Mouse (Mus musculus) small intestine, adult 2 months (tissue): ENCODE measurements around the gene B4galt7. TPM values are rescaled to one million over a fixed set of nuclear protein-coding genes. Genes with fewer than 3 reads are reported as not detected.

ENCODE experiments used
- H3K27ac ChIP-seq: fragments of 200-500 bp; 2 replicates; pipeline ENCODE4 v1.5.1; 2012; ENCODE audit warnings: low read depth, low read length, control low read depth, inconsistent platforms; ENCODE audit not compliant: insufficient read depth
- H3K27me3 ChIP-seq: fragments of 200-500 bp; 2 replicates; pipeline ENCODE4 v1.6.1; 2012; ENCODE audit warnings: mild to moderate bottlenecking, moderate library complexity, low read length, inconsistent platforms; ENCODE audit not compliant: control insufficient read depth, insufficient read depth
- H3K36me3 ChIP-seq: fragments of 200-500 bp; 2 replicates; pipeline ENCODE4 v1.6.1; 2012; ENCODE audit warnings: mild to moderate bottlenecking, low read length, control low read depth, inconsistent platforms; ENCODE audit not compliant: control insufficient read depth, insufficient read depth
- H3K4me1 ChIP-seq: fragments of 200-500 bp; 2 replicates; pipeline ENCODE4 v1.6.1; 2012; ENCODE audit warnings: low read length, inconsistent platforms, mixed read lengths; ENCODE audit not compliant: control insufficient read depth, insufficient read depth, insufficient read length
- H3K4me3 ChIP-seq: fragments of 200-500 bp; 2 replicates; pipeline ENCODE4 v1.5.1; 2012; ENCODE audit warnings: low read depth, mild to moderate bottlenecking, control low read depth, inconsistent platforms, low read length, moderate library complexity
- CTCF ChIP-seq: fragments of 200-500 bp; IDR thresholded peaks from 2 replicates; pipeline ENCODE4 v1.5.1; 2012; ENCODE audit warnings: low read depth, mild to moderate bottlenecking, control low read depth, inconsistent platforms, low read length, moderate library complexity, mixed read lengths; ENCODE audit not compliant: insufficient replicate concordance, insufficient read length; ENCODE audit errors: extremely low read depth
- POLR2A ChIP-seq: fragments of 200-500 bp; IDR thresholded peaks from 2 replicates; pipeline ENCODE4 v1.6.1; 2012; ENCODE audit warnings: low read depth, mild to moderate bottlenecking, control low read depth, inconsistent platforms, low read length, moderate library complexity
- WGBS: fragments of 180-500 bp; shearing (Covaris S2); methylation state at CpG from one replicate; pipeline ENCODE4 v1.1.7; 2018; 5-methylcytosine and 5-hydroxymethylcytosine counted together
- polyA plus RNA-seq: library from polyadenylated mRNA; depleted of rRNA; stranded (reverse); fragments of >200 nt; gene quantifications from 2 replicates; pipeline ENCODE4 v1.2.3, GENCODE M21; 2012

B4galt7 gene
- polyA plus RNA-seq, 1 experiment: 16.7 TPM

- no peaks in the 10 kb centered on the region for H3K27me3 ChIP-seq
- peaks cover 23% of the 10 kb centered on the region for H3K36me3 ChIP-seq
- 7% methylated on average over 3 of the region's 3 CpGs for WGBS
- H3K27ac ChIP-seq: no peak overlapping the region
- no peaks in the 10 kb centered on the region; the same call in 1 of the 2 replicates for H3K4me1 ChIP-seq
- TF ChIP-seq POLR2A: no peak
- peak; percentile 80; the same call in 1 of the 2 replicates for TF ChIP-seq CTCF
- no peak overlapping the region for H3K4me3 ChIP-seq
Observed at GRCm38 (mm10) chr13:55601611-55602010, 1.9 kb downstream of the B4galt7 start.

DNA sequence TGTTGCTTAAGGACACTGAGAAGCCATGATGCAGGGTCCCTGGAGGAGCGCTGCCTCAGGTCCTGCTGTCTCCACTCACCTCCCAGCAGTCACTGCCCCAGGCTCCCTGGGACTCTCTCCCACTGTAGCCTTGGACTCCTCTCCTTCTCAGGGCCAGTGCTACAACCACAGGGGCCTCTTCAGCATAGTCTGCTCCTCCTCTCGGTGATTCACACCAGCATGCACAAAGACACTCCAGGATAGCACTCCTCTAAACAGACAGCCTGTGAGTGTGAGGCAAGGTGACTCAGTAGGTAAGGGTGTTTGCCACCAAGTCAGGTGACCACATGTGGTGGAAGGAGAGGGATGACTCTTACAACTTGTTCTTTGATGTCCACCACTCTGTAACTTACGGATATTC, 4.9 kb downstream of the B4galt7 start:
- 97% methylated on average over 3 of the region's 3 CpGs for WGBS
- no peak overlapping the region for H3K27ac ChIP-seq
- no peaks in the 10 kb centered on the region; the same call in 1 of the 2 replicates for H3K4me1 ChIP-seq
- H3K36me3 ChIP-seq: peaks cover 31% of the 10 kb centered on the region
- no peaks in the 10 kb centered on the region for H3K27me3 ChIP-seq
- TF ChIP-seq CTCF (no peak), POLR2A (no peak)
- no peak overlapping the region for H3K4me3 ChIP-seq

DNA sequence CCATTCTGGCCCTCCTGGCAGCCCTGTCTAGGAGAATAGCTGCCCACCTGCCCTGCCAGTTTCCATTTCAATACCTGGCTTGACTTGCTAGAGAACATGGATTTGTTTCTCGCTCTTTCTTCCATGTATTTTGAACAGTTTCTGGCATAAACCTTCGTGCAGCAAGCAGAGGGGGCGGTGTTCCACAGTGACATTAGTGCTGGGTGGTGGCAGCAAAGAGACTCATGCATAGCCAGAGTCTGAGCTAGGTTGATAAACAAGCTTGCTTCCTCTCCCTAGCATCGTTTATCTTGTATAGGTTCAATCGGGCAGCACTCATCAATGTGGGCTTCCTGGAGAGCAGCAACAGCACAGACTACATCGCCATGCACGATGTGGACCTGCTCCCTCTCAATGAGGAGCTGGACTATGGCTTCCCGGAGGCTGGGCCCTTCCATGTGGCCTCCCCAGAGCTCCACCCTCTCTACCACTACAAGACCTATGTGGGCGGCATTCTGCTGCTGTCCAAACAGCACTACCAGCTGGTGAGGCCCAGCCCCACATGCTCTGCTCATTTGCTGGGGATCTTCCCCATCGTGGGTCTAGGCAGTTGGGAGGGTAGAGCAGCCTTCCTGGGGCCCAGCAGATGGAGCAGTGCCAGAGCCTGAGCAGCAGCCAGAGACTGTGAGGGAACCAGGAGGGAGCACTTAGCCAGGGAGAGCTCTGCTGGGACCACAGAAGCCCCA, 7.4 kb downstream of the B4galt7 start:
- Histone ChIP-seq H3K27me3 (no peaks in the 10 kb centered on the region), H3K36me3 (peaks cover 40% of the 10 kb centered on the region), H3K4me1 (no peaks in the 10 kb centered on the region), H3K4me3 (no peak overlapping the region), H3K27ac (no peak overlapping the region)
- TF ChIP-seq CTCF (no peak), POLR2A (no peak)
- WGBS: 79% methylated on average over 10 of the region's 10 CpGs

- Histone ChIP-seq H3K36me3 (peaks cover 37% of the 10 kb centered on the region), H3K27ac (no peak overlapping the region), H3K4me1 (no peaks in the 10 kb centered on the region), H3K27me3 (no peaks in the 10 kb centered on the region), H3K4me3 (no peak overlapping the region)
- TF ChIP-seq POLR2A (no peak), CTCF (no peak)
- 98% methylated on average over 2 of the region's 2 CpGs for WGBS
Observed at GRCm38 (mm10) chr13:55607624-55608006, 7.9 kb downstream of the B4galt7 start.

DNA sequence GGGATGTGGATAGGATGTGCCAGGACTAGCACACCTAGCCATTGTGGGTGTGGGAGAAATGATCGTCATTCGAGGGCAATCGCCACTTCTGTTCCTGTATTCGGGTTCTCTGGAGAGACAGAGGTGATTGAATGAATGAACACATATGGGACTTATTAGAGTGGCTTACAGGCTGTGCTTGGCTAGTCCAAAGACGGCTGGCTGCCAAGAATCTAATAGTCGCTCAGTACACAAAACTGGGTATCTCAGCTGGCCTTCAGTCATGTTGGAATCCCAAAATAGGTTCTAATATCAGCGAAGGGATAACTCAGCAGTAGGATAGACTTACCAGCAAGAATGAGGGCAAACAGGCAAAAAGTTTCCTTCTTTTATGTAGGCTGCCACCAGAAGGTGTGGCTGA, 12.3 kb downstream of the B4galt7 start:
- H3K4me1 ChIP-seq: no peaks in the 10 kb centered on the region
- no peaks in the 10 kb centered on the region for H3K27me3 ChIP-seq
- TF ChIP-seq POLR2A (no peak), CTCF (no peak)
- no peak overlapping the region for H3K27ac ChIP-seq
- H3K4me3 ChIP-seq: no peak overlapping the region
- WGBS: 92% methylated on average over 7 of the region's 7 CpGs
- H3K36me3 ChIP-seq: peaks cover 26% of the 10 kb centered on the region; the same call in 1 of the 2 replicates

DNA sequence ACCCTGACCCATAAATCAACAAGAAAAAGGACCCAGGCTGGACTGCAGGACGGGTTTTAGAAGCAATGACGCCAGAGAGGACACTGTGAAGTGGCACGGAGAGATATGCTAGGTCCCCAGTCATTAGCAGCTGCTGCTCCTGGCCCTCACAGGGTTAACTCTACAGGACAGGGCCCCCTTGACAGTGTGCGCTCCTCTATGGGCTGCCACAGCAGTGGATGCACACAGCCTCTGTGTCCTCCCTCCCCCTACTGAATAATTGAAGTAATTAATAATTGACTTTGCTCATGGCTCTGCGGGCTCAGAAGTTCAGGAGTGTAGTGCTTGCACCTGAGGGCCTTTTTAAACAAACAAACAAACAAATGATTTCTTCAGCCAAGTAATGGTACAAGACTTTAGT, 13.8 kb downstream of the B4galt7 start:
- WGBS: 52% methylated on average over 5 of the region's 5 CpGs
- H3K36me3 ChIP-seq: peaks cover 16% of the 10 kb centered on the region; the same call in 1 of the 2 replicates
- no peaks in the 10 kb centered on the region for H3K4me1 ChIP-seq
- H3K27me3 ChIP-seq: no peaks in the 10 kb centered on the region
- TF ChIP-seq POLR2A: no peak
- TF ChIP-seq CTCF: no peak
- H3K27ac ChIP-seq: no peak overlapping the region
- no peak overlapping the region for H3K4me3 ChIP-seq

- no peaks in the 10 kb centered on the region for H3K36me3 ChIP-seq
- H3K4me3 ChIP-seq: no peak overlapping the region
- H3K4me1 ChIP-seq: peaks cover 3% of the 10 kb centered on the region; the same call in 1 of the 2 replicates
- 89% methylated on average over 4 of the region's 4 CpGs for WGBS
- H3K27me3 ChIP-seq: no peaks in the 10 kb centered on the region
- TF ChIP-seq CTCF (no peak), POLR2A (no peak)
- H3K27ac ChIP-seq: no peak overlapping the region
Observed at GRCm38 (mm10) chr13:55619328-55619727, 19.6 kb downstream of the B4galt7 start.
